Mouse (Mus musculus) thymus, postnatal 36 days (tissue): ENCODE measurements around the gene Tnpo2.
A peak's percentile ranks its signal among the peaks of the same experiment; 100 is the strongest.

Experiments used
- DNase-seq, 2 experiments: peaks; one replicate each; pipeline ENCODE4 v3.0.0; 2022; ENCODE audit warnings: mixed read lengths in 2 of 2

The Tnpo2 gene

GRCm38 (mm10) chr8:85036718-85037365 lies at the start of gene Tnpo2:
Gene Tnpo2 (plus strand): TSS chr8:85036915.
- peak; percentile 77 to 88 for DNase-seq

DNA sequence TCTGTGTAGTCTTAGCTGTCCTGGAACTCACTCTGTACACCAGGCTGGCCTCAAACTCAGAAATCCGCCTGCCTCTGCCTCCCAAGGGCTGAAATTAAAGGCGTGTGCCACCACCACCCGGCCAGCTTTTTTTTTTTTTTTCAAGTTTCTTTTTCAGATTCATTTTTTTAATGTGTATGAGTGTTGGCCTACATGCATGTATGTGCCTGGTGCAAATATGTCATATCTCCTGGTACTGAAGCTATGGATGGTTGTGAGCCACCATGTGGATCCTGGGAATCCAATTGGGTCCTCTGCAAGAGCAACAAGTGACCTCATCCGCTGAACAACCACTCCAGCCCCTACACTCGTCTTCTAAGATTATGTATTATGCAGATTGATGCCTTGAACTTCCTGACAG lies 49.3 kb upstream of the Tnpo2 start:
- DNase-seq: no peak

- no peak for DNase-seq
Observed at GRCm38 (mm10) chr8:84987903-84988302, 48.8 kb upstream of the Tnpo2 start.

GRCm38 (mm10) chr8:84989311-84989731 lies 47.4 kb upstream of the Tnpo2 start:
- peak in 1 of 2 experiments; percentile 56 for DNase-seq

- peak; percentile 89 to 92 for DNase-seq
Observed at GRCm38 (mm10) chr8:84989810-84990209, 46.9 kb upstream of the Tnpo2 start.

GRCm38 (mm10) chr8:84990349-84990748 lies 46.4 kb upstream of the Tnpo2 start, which contains the start of gene Hook2:
Gene Hook2 (plus strand): TSS chr8:84990603.
- peak; percentile 96 for DNase-seq

DNA sequence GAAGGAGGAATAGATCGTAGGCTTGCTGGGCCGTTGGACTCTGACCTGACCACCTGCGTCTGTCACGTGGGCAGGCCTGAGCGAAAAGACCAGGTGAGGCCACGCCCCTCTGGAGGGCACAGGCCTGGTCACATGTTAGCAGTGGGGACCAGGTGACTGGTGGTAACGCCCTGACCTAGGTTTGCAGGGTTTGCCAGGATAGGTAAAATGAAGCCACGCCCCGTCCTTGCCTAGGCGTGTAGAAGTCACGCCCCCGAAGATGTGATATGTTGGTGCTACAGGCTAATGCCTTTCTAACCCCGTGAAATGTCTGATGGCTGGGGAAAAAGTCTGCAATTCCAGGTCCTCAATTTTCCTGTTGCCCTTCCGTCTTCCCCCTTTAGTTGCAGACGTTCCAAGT lies 45.9 kb upstream of the Tnpo2 start:
- peak in 1 of 2 experiments; percentile 68 for DNase-seq

- no peak for DNase-seq
Observed at GRCm38 (mm10) chr8:84994375-84994774, 42.3 kb upstream of the Tnpo2 start.

- no peak for DNase-seq
Observed at GRCm38 (mm10) chr8:84995680-84996079, 41.0 kb upstream of the Tnpo2 start.

DNA sequence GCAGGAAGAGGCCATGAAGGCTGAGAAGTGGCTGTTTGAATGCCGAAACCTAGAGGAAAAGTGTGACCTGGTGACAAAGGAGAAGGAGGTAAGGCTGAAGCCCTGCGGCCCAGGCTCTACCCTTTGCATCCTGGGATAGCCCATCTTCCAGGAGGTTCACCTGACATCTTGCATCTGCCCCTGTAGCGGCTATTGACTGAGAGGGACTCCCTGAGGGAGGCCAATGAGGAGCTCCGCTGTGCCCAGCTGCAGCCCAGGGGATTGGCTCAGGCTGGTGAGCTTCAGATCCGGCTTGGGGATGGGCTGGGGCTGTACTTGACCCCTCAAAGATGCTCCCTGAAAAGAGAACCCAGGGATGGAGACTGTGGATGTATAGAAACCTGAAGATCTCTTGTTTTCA lies 39.7 kb upstream of the Tnpo2 start:
- DNase-seq: no peak

- DNase-seq: peak; percentile 92 to 94
Observed at GRCm38 (mm10) chr8:84997649-84998295, 38.9 kb upstream of the Tnpo2 start.

- DNase-seq: peak; percentile 42 to 45
Observed at GRCm38 (mm10) chr8:85007686-85008085, 29.0 kb upstream of the Tnpo2 start.

- DNase-seq: no peak
Observed at GRCm38 (mm10) chr8:85011242-85011641, 25.5 kb upstream of the Tnpo2 start.

DNA sequence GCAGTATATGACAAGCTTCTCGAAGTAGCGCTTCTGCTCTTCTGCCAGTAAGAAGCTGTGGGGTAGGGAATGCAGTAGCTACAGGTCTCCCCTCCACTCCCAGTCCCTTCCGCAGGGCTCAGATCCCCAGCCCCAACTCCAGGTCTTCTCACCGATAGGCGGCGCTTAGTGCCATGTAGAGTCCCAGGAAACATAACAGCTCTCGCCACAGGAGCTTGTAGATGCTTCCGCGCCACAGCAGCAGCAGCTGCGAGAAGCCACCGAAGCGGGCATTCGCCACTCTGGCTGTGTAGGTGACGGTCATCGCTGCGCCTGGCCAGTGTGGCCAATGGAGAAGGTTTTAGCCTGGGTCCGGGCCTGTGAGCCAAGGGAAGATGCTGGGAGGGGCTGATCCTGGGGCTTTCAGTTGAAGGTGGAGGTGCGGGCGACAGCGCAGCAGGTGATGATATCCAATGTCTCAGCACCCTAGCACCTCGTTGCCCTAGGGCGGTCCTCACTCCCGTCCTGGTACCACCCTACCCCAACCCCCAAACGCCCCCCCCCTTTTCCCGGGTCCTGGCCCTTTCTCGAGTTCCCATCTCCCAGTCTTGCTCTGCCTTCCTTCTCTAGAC lies 23.4 kb upstream of the Tnpo2 start:
- peak; percentile 83 for DNase-seq

GRCm38 (mm10) chr8:85014431-85014830 lies 22.3 kb upstream of the Tnpo2 start, which contains the start of gene Best2:
Gene Best2 (minus strand): TSS chr8:85014531.
- no peak for DNase-seq

DNA sequence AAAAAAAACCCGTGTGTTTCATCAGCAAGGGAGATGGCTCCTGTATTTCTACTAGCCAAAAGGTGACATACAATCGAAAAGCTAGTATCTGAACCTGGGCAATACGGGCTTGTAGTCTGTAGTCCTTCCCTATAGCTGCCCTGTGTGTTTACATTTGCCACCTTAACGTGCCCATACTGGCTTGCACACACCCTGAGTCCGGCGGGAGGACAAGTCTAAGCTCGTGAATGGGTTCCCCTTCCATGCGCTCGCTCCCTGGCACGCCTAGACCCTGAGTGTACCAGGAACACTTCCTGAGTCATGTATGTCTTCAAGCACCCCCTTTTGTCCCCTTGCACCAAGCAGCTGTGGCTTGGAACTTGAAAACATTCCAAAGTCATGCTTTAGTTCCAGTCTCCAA lies 20.0 kb upstream of the Tnpo2 start:
- DNase-seq: no peak

GRCm38 (mm10) chr8:85017209-85017608 lies 19.5 kb upstream of the Tnpo2 start:
- no peak for DNase-seq

DNA sequence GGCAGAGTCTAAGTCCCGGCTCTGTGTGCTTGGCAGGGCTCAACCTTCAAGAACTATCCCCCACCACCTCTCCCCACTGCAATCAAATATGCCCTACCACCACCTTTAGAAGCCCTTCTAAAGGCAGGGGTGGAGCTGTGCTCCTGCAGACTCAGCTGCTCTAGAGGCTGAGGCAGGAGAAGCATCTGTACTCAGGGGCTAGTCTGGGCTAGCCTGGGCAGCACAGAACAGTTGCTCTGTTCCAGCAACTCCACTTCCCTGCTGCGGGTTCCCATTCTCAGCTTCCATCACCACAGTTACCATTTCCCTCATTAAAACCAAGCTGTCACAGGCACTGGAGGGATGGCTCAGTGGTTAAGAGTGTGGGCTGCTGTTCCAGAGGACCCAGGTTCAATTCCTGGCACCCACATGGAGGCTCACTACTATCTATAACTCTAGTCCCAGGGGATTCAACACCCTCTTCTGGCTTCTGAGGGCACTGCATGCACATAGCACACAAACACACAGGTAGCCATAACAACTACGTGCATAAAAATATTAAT lies 15.1 kb upstream of the Tnpo2 start:
- DNase-seq: no peak

GRCm38 (mm10) chr8:85023846-85024245 lies 12.9 kb upstream of the Tnpo2 start:
- no peak for DNase-seq

DNA sequence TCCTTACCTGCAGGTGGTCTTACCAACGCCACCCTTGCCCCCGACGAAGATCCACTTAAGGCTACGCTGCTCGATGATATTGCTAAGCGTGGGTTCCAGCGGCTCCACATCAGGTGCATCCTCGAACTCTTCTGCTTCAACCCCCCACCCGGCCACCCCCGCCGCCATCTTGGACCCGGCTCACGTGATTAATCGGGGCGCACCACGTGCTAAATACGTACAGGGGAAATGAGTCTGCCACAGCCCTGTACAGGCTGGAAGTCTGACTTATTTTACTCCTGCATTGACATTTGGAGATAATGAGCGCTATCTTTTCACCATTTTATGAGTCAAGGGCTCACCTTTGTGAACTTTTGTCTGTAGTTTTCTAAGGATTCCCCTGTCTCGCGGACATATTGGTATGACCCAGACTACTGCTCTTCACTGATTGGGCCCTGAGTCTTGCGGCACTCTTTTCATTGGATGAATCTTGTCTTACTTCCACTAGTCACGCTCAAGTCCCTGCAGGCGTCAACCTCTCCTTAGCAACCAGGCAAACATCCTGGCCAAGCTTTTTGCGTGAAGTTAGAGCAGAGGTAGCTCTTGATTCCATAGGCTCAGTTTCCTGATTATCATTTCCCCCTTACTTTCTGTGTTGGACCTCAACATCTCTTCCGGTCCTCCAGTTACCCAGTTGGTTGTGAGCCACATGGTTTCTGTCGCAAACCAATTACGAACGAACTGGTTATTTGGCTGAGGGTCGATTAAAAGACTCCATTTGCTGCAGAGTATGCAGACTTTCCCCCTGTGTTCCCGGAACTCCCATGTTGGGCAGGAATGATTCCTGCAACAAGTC lies 11.4 kb upstream of the Tnpo2 start, which contains the start of gene Asna1:
Gene Asna1 (minus strand): TSS at position 184 of the 835 bp plus-strand sequence.
- peak; percentile 76 to 78 for DNase-seq

- DNase-seq: peak; percentile 93 to 94
Observed at GRCm38 (mm10) chr8:85026670-85027515, 9.8 kb upstream of the Tnpo2 start, which contains the start of gene Trir. Gene Trir (plus strand): TSS chr8:85026823.

- peak in 1 of 2 experiments; percentile 27 for DNase-seq
Observed at GRCm38 (mm10) chr8:85027516-85027855, 9.2 kb upstream of the Tnpo2 start.
